Mouse (Mus musculus) heart, adult 11 months (tissue): ENCODE data around the gene Cap1.
A peak's percentile ranks its signal among the peaks of the same experiment; 100 is the strongest.

ENCODE experiments used
- DNase-seq: peaks from one replicate; pipeline ENCODE4 v3.0.0; 2022

Cap1 gene

GRCm38 (mm10) chr4:122886579-122887254 lies 861 bp upstream of the Cap1 start:
- DNase-seq: no peak

GRCm38 (mm10) chr4:122884481-122885340 lies 1.1 kb downstream of the Cap1 start:
- peak; percentile 93 for DNase-seq

- DNase-seq: peak; percentile 92
Observed at GRCm38 (mm10) chr4:122884051-122884450, 1.8 kb downstream of the Cap1 start.

- no peak for DNase-seq
Observed at GRCm38 (mm10) chr4:122883294-122883693, 2.6 kb downstream of the Cap1 start.

GRCm38 (mm10) chr4:122882544-122882943 lies 3.3 kb downstream of the Cap1 start:
- DNase-seq: peak; percentile 33

GRCm38 (mm10) chr4:122878333-122879070 lies 7.4 kb downstream of the Cap1 start:
- DNase-seq: no peak

GRCm38 (mm10) chr4:122873512-122873911 lies 12.3 kb downstream of the Cap1 start:
- DNase-seq: no peak

GRCm38 (mm10) chr4:122873003-122873402 lies 12.9 kb downstream of the Cap1 start:
- no peak for DNase-seq

GRCm38 (mm10) chr4:122871989-122872388 lies 13.9 kb downstream of the Cap1 start:
- DNase-seq: peak; percentile 92

GRCm38 (mm10) chr4:122871269-122871668 lies 14.6 kb downstream of the Cap1 start:
- no peak for DNase-seq

GRCm38 (mm10) chr4:122870741-122871140 lies 15.1 kb downstream of the Cap1 start:
- DNase-seq: no peak

GRCm38 (mm10) chr4:122870027-122870426 lies 15.8 kb downstream of the Cap1 start:
- no peak for DNase-seq

GRCm38 (mm10) chr4:122868041-122868440 lies 17.8 kb downstream of the Cap1 start:
- DNase-seq: no peak

- DNase-seq: no peak
Observed at GRCm38 (mm10) chr4:122861836-122862235, 24.0 kb downstream of the Cap1 start.

- peak; percentile 90 for DNase-seq
Observed at GRCm38 (mm10) chr4:122859096-122859674, 26.7 kb downstream of the Cap1 start.

- DNase-seq: peak; percentile 75
Observed at GRCm38 (mm10) chr4:122857909-122858308, 27.9 kb downstream of the Cap1 start.

GRCm38 (mm10) chr4:122854770-122855169 lies 31.1 kb downstream of the Cap1 start:
- DNase-seq: peak; percentile 79

- DNase-seq: peak; percentile 93
Observed at GRCm38 (mm10) chr4:122853691-122854090, 32.2 kb downstream of the Cap1 start.

- DNase-seq: peak; percentile 76
Observed at GRCm38 (mm10) chr4:122851535-122851934, 34.3 kb downstream of the Cap1 start.

- DNase-seq: peak; percentile 96
Observed at GRCm38 (mm10) chr4:122848150-122848621, 37.7 kb downstream of the Cap1 start.

- DNase-seq: peak; percentile 81
Observed at GRCm38 (mm10) chr4:122838416-122838815, 47.4 kb downstream of the Cap1 start.

GRCm38 (mm10) chr4:122837994-122838393 lies 47.9 kb downstream of the Cap1 start:
- DNase-seq: no peak
